Mouse (Mus musculus) lung, adult 2 months (tissue): ENCODE results near the gene Slc13a5.

Source experiments
- CTCF ChIP-seq: fragments of 200-500 bp; IDR thresholded peaks from 2 replicates; pipeline ENCODE4 v1.5.1; 2011; ENCODE audit warnings: mild to moderate bottlenecking, low read length, control low read depth; ENCODE audit not compliant: insufficient read depth
- POLR2A ChIP-seq: fragments of 200-500 bp; IDR thresholded peaks from 2 replicates; pipeline ENCODE4 v1.6.1; 2011; ENCODE audit warnings: low read depth, mild to moderate bottlenecking, control low read depth, low read length, borderline replicate concordance; ENCODE audit errors: extremely low read depth

DNA sequence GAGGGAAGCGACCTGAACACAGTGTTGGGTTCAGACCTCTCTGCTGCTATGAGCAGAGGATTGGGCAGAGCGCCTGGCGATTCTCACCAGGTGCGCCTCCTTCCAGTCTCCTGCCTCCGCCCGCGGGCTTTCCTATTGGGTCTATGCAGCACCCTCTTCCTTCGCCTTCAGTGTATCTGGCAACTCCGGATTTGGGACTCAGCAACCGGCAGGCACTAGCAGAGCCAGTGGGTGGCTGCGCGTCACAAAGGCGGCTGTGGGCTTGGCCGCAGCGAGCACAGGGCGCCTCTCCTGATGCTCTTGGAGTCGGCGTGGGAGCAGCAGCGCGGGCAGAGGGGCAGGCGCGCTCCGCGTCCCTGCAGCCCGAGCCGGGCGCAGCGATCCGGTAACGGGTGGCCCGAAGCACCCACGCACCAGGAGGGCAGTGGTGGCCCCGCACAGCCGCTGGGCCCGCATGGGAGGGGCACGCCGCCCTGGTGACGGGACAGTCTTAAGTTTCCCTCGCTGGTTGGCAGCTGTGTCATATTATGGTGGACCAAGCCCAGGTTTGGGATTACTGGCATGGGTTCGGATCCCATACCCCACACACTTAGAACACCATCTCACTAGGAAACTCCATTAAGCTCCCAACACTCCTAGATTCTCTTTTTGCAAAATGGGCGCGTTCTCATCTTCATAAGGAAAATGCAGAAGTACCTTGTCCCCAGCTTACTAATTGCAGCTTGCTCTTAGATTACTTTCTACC lies 47.3 kb upstream of the Slc13a5 start, which contains the start of gene Fbxo39:
- TF ChIP-seq CTCF (no peak), POLR2A (no peak)
